Mouse (Mus musculus) C2C12 (cell line): Measurements from ENCODE around the gene Mrps23. TPM values are rescaled to one million over a fixed set of nuclear protein-coding genes. Genes with fewer than 3 reads are reported as not detected.

Experiments used
- H3K27me3 ChIP-seq: one replicate; pipeline ENCODE4 v1.6.1; 2011; ENCODE audit not compliant: control insufficient read depth, insufficient read depth, insufficient read length
- H3K36me3 ChIP-seq: one replicate; pipeline ENCODE4 v1.6.1; 2011; ENCODE audit not compliant: control insufficient read depth, insufficient read depth
- H3K4me3 ChIP-seq: one replicate; pipeline ENCODE4 v1.5.1; 2011; ENCODE audit warnings: mild to moderate bottlenecking, control low read depth; ENCODE audit not compliant: poor library complexity, insufficient read depth, severe bottlenecking
- H3K79me2 ChIP-seq: one replicate; pipeline ENCODE4 v1.6.1; 2011; ENCODE audit not compliant: control insufficient read depth, insufficient read depth
- H3K79me3 ChIP-seq: one replicate; pipeline ENCODE4 v1.6.1; 2011; ENCODE audit warnings: low read depth, control low read depth
- H3ac ChIP-seq: one replicate; pipeline ENCODE3; 2011; ENCODE audit warnings: low read depth; ENCODE audit not compliant: control insufficient read depth, insufficient read length
- CEBPB ChIP-seq: IDR thresholded peaks from one replicate; pipeline ENCODE4 v1.6.1; 2011; ENCODE audit warnings: low read depth, mild to moderate bottlenecking, control low read depth, moderate library complexity
- CTCF ChIP-seq: IDR thresholded peaks from one replicate; pipeline ENCODE4 v1.5.1; 2011; ENCODE audit not compliant: control insufficient read depth, insufficient read depth, insufficient read length
- FOSL1 ChIP-seq: IDR thresholded peaks from one replicate; pipeline ENCODE4 v1.8.0; 2011; ENCODE audit warnings: mild to moderate bottlenecking, low read length; ENCODE audit not compliant: poor library complexity, insufficient read depth, severe bottlenecking
- MAX ChIP-seq: IDR thresholded peaks from one replicate; pipeline ENCODE4 v1.6.1; 2011; ENCODE audit warnings: mild to moderate bottlenecking, control low read depth
- MYOD1 ChIP-seq: IDR thresholded peaks from one replicate; pipeline ENCODE4 v1.6.1; 2011; ENCODE audit warnings: low read depth; ENCODE audit not compliant: control insufficient read depth, insufficient read length
- MYOG ChIP-seq: IDR thresholded peaks from one replicate; pipeline ENCODE4 v1.6.1; 2011; ENCODE audit not compliant: control insufficient read depth, insufficient read length; ENCODE audit errors: extremely low read depth
- USF1 ChIP-seq: IDR thresholded peaks from one replicate; pipeline ENCODE4 v1.6.1; 2011; ENCODE audit warnings: low read depth, mild to moderate bottlenecking, control low read depth, moderate library complexity
- polyA plus RNA-seq: library from polyadenylated mRNA; unstranded; fragments of >200 nt; fragmentation: generic; extraction: Trizol; gene quantifications from one replicate; pipeline ENCODE4 v1.2.1, GENCODE M21; 2012; ENCODE audit warnings: missing spikeins

Mrps23 gene
- polyA plus RNA-seq, 1 experiment, result 191 TPM

DNA sequence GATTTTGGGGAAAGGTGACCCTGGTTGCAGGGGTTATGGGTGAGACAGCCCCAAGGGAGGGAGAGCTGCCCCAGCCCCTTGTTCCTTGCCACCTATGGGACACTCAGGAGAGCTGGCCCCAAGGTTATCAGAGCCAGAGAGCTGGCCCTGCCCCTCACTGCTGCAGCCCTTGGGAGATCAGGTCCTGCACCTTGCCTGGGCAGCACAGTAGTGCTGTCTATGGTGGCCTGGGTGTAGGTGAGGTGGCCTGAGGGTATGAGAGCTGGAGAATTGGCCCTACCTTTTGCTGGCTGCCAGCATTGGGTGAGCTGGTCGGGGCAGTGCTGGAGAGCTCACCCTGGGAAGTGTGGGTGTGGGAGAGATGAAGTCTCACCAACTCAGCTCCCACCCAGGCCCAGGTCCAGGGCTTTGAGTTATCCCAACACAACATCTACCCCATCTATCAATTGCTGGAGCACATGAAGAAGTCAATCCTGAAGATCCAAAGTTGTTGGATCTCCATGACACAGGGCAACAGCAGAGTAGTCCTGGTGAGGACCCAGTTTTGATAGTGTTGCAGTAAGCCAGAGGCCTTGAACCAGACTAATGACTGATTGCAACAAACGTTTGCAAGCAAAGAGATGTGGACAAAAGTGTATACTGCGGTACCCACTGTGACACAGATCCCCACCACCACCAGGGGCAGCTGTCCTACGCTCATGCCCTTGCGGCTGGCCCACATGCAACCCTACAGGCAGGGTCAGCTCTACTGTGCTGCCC is 7.8 kb downstream of the Mrps23 start:
- TF ChIP-seq CEBPB, result no peak
- TF ChIP-seq MYOG, result no peak
- no peak for TF ChIP-seq MYOD1
- no peak for TF ChIP-seq MAX
- no peak for TF ChIP-seq CTCF
- no peak for TF ChIP-seq FOSL1
- no peak for TF ChIP-seq USF1
- no peak overlapping the region for H3K4me3 ChIP-seq
- H3K27me3 ChIP-seq, result no peaks in the 10 kb centered on the region
- H3K79me2 ChIP-seq, result peaks cover 8% of the 10 kb centered on the region
- H3K36me3 ChIP-seq, result peaks cover 40% of the 10 kb centered on the region
- no peaks in the 10 kb centered on the region for H3K79me3 ChIP-seq
- H3ac ChIP-seq, result no peak overlapping the region

DNA sequence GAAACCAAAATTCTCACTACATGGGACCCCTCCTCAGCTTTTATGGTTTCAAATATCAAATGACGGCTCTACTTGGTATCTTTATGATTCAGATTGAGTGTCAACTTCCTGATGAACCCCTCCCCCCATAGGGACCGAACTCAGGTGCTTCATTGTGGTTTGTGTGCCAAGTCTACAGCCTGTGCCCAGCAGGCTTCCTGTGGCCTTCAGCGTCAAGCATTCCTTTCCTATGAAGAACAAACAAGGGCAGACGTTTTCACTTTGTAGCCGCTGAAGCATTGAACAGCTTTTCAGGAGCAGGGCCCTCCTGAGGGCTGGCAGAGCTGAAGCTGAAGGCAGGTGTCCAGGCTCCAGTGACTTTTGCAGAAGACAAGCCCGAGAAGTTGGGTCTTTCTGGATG is 9.6 kb downstream of the Mrps23 start:
- Histone ChIP-seq H3K36me3 (peaks cover 27% of the 10 kb centered on the region), H3K79me2 (no peaks in the 10 kb centered on the region), H3K4me3 (no peak overlapping the region), H3K27me3 (no peaks in the 10 kb centered on the region), H3ac (no peak overlapping the region), H3K79me3 (no peaks in the 10 kb centered on the region)
- TF ChIP-seq MYOD1, result no peak
- TF ChIP-seq MAX, result no peak
- no peak for TF ChIP-seq CEBPB
- TF ChIP-seq USF1, result no peak
- TF ChIP-seq MYOG, result no peak
- no peak for TF ChIP-seq FOSL1
- no peak for TF ChIP-seq CTCF

DNA sequence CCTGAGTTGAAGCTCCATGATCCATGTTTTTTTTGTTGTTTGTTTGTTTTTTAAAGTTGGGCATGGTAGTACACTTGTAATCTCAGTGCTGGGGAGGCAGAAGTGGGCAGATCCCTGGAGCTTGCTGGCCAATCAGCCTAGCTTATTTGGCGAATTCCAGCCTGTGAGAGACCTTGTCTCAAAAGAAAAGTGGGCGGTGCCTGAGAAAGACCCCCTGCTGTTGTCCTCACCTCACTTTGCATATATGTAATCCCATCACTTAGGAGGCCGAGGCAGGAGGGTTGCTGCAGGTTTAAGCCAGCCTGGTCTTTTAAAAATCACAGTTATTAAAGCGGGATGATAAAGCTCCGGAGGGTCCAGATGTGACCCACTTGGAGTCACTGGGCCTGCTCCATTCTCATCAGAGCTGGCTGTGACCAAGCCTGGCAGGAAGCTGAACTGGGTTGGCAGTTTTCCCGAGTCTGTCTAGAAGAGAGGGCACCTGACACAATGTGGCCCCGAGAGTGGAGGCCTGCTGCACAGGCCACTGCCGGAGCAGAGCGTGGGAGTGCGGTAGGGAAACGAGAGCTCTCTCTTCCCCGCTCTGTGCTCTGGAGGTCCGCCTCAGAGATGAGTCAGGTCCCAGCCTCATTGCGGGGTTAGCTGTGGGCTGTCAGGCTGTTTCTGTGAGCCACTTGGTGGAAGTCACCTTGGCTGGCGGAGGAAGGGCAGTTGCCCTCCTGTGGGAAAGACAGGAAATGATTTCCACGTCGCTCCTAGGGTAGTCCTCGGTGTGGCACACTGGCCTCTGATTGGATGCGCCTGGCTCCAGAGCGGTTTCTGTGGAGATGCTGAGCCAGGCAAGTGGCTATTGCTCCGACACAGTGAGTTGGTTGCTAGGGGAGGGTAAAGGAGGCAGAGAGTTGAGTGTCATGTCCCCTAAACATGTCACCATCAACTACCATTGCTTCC is 11.0 kb downstream of the Mrps23 start:
- TF ChIP-seq MAX (no peak), FOSL1 (no peak), MYOD1 (no peak), MYOG (no peak), CEBPB (no peak), USF1 (no peak), CTCF (no peak)
- H3K36me3 ChIP-seq, result peaks cover 14% of the 10 kb centered on the region
- H3K79me2 ChIP-seq, result no peaks in the 10 kb centered on the region
- no peaks in the 10 kb centered on the region for H3K27me3 ChIP-seq
- no peaks in the 10 kb centered on the region for H3K79me3 ChIP-seq
- H3ac ChIP-seq, result no peak overlapping the region
- no peak overlapping the region for H3K4me3 ChIP-seq

DNA sequence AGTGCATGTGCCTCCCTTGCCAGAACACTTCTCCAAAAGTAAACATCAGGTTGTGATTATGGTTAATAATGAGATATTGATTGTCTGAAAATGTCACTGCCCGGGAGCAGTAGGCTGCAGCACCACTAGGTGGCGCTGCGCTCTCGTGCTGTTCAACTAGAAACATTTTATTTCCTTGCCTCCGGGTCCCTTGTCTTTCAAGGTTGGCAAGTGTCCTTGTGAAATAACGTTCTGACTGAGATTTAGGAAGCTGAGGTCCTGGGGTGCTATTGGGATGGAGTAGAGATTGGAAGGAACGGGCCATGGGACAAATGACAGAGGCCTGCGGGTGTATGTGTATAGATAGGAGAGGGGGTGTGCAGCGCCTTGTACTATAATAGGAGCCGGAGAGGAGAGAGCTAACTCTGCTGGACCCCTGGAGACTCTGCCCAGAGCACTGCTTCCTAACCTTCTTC is 12.1 kb downstream of the Mrps23 start:
- H3ac ChIP-seq, result no peak overlapping the region
- no peaks in the 10 kb centered on the region for H3K79me3 ChIP-seq
- H3K27me3 ChIP-seq, result no peaks in the 10 kb centered on the region
- H3K79me2 ChIP-seq, result no peaks in the 10 kb centered on the region
- H3K36me3 ChIP-seq, result peaks cover 3% of the 10 kb centered on the region
- TF ChIP-seq CEBPB (no peak), CTCF (peak; percentile 79)
- H3K4me3 ChIP-seq, result no peak overlapping the region

DNA sequence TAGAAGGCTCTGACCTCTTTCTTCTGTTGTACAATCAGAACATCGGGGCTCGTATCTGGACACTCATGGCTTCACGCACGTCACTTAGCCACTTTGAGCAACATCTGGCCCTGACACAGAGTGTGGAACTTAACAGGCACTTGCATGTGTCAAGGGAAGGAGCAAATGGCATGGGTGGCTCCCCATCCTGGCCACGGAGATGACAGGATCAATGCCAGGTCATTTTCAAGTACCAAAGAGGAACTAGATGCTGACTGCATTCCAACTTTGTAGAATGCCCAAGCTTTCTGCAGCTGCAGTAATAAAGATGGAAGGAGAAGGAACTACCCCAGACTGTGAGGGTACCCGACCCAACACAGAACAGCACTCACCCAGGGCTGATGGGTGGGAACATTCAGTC is 14.0 kb downstream of the Mrps23 start:
- H3K36me3 ChIP-seq, result no peaks in the 10 kb centered on the region
- no peaks in the 10 kb centered on the region for H3K79me3 ChIP-seq
- no peak overlapping the region for H3K4me3 ChIP-seq
- H3K79me2 ChIP-seq, result no peaks in the 10 kb centered on the region
- H3K27me3 ChIP-seq, result no peaks in the 10 kb centered on the region
- H3ac ChIP-seq, result no peak overlapping the region
- no peak for TF ChIP-seq MYOG
- no peak for TF ChIP-seq FOSL1
- TF ChIP-seq MAX, result no peak
- TF ChIP-seq CTCF, result no peak
- TF ChIP-seq CEBPB, result no peak
- no peak for TF ChIP-seq USF1
- TF ChIP-seq MYOD1, result no peak
